In the genomic region with DNA sequence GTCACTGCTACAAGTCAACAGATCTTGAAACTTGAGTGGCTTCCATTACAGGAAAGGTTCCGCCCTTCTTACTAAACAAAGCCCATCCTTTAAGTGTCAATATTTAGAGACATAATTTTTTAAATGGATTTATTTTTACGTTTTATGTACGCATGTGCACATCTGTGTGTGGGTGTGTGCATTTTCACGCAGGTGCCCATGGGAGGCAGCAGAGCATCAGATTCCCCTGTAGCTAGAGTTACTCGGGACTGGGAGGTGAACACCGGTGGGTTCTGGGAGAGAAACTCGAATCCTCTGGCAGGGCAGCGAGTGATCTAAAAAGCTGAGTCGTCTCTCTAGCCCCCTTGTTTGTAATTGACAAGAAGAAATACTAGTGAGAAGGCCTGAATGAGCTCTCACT, we compare ENCODE assay signal across 28 mouse cellular contexts. TPM values are rescaled to one million over a fixed set of nuclear protein-coding genes. Genes with fewer than 3 reads are reported as not detected.
DNase-seq lines count a peak whose midpoint lies in the region; ATAC-seq and TF ChIP-seq lines count a peak whose summit lies in the region.
"Had no signal": no experiment of that assay in that cellular context is flagged by ENCODE, and none has a peak within 500 bp of the region (broad histone marks: within the 10 kb centered on the region; RNA-seq: fewer than 3 reads in every experiment).

No protein-coding gene starts in this region.

- no peaks in the 10 kb centered on the region for H3K27me3 ChIP-seq in intestine, postnatal 0 days (replicated peaks; ENCODE audit: control insufficient read depth, insufficient read depth, low read length)
- no peaks in the 10 kb centered on the region for H3K27me3 ChIP-seq in intestine, embryonic 16.5 days (replicated peaks; ENCODE audit: control insufficient read depth, insufficient read depth, low read length)
- no peaks in the 10 kb centered on the region for H3K27me3 ChIP-seq in neural tube, embryonic 15.5 days (replicated peaks)
- H3K27me3 ChIP-seq: embryonic facial prominence, embryonic 12.5 days; heart, embryonic 12.5 days; hindbrain, embryonic 15.5 days; limb, embryonic 15.5 days; midbrain, embryonic 15.5 days; neural tube, embryonic 12.5 days had no signal

- no peak overlapping the region for H3K27ac ChIP-seq in intestine, postnatal 0 days (ENCODE audit: low read depth, low read length)
- no peak overlapping the region for H3K27ac ChIP-seq in intestine, embryonic 16.5 days (ENCODE audit: low read length)
- no peak overlapping the region for H3K27ac ChIP-seq in neural tube, embryonic 15.5 days (replicated peaks)
- H3K27ac ChIP-seq in bone marrow, adult 2 months (ENCODE audit: control insufficient read depth, insufficient read depth, low read depth, low read length, poor library complexity), result no peak overlapping the region
- H3K27ac ChIP-seq: embryonic facial prominence, embryonic 12.5 days; hindbrain, embryonic 15.5 days; layer of hippocampus, adult 2 months; limb, embryonic 10.5 days; limb, embryonic 15.5 days; midbrain, embryonic 10.5 days; midbrain, embryonic 15.5 days; neural tube, embryonic 12.5 days had no signal

- H3K4me1 ChIP-seq in intestine, postnatal 0 days (replicated peaks; ENCODE audit: control insufficient read depth, insufficient read depth, low read length), result no peaks in the 10 kb centered on the region
- H3K4me1 ChIP-seq in intestine, embryonic 16.5 days (ENCODE audit: control insufficient read depth, insufficient read depth, low read length), result peaks cover 2% of the 10 kb centered on the region; the same call in 1 of the 2 replicates
- peaks cover 4% of the 10 kb centered on the region for H3K4me1 ChIP-seq in neural tube, embryonic 15.5 days
- no peaks in the 10 kb centered on the region; the same call in 1 of the 2 replicates for H3K4me1 ChIP-seq in bone marrow, adult 2 months (ENCODE audit: control insufficient read depth, insufficient read depth, low read length)

- H3K4me2 ChIP-seq in intestine, postnatal 0 days (replicated peaks; ENCODE audit: low read depth), result no peak overlapping the region
- H3K4me2 ChIP-seq in intestine, embryonic 16.5 days (ENCODE audit: low read depth, low read length), result no peak overlapping the region
- no peak overlapping the region for H3K4me2 ChIP-seq in neural tube, embryonic 15.5 days
- H3K4me2 ChIP-seq: embryonic facial prominence, embryonic 12.5 days; heart, embryonic 12.5 days; hindbrain, embryonic 15.5 days; limb, embryonic 15.5 days; lung, embryonic 14.5 days; midbrain, embryonic 15.5 days; neural tube, embryonic 12.5 days had no signal

- peak; percentile 11 for DNase-seq in neural tube, embryonic 10.5 days (ENCODE audit: extremely low spot score, low spot score)
- no peak for DNase-seq in lung, postnatal 14 days
- no peak for DNase-seq in left cerebral cortex, adult 11 months (ENCODE audit: low spot score)
- DNase-seq: adrenal gland, adult 8-10 months; cerebellum, adult 8-10 months; cerebellum, postnatal 25 days; gastrocnemius, postnatal 25 days; heart, adult 18-20 months; kidney, adult 9 months; kidney, postnatal 25 days; lung, embryonic 14.5 days; right cerebral cortex, postnatal 4 days; thymus, postnatal 4 days had no signal

- no peak overlapping the region for H3K9ac ChIP-seq in intestine, postnatal 0 days (ENCODE audit: low read depth, low read length)
- no peak overlapping the region for H3K9ac ChIP-seq in intestine, embryonic 16.5 days (ENCODE audit: low read depth, low read length)
- H3K9ac ChIP-seq in neural tube, embryonic 15.5 days (replicated peaks), result no peak overlapping the region
- H3K9ac ChIP-seq: embryonic facial prominence, embryonic 12.5 days; heart, embryonic 12.5 days; hindbrain, embryonic 15.5 days; limb, embryonic 15.5 days; lung, embryonic 14.5 days; midbrain, embryonic 15.5 days; neural tube, embryonic 12.5 days had no signal

- WGBS in intestine, postnatal 0 days, result 63% methylated on average over 9 of the region's 9 CpGs
- 61% methylated on average over 9 of the region's 9 CpGs for WGBS in intestine, embryonic 16.5 days
- WGBS in neural tube, embryonic 15.5 days, result 67% methylated on average over 9 of the region's 9 CpGs
- 70% methylated on average over 9 of the region's 9 CpGs for WGBS in bone marrow, adult 2 months

- ATAC-seq in intestine, postnatal 0 days, result no peak
- ATAC-seq in intestine, embryonic 16.5 days, result no peak
- ATAC-seq in neural tube, embryonic 15.5 days (ENCODE audit: low FRiP score), result no peak
- ATAC-seq: activated CD4-positive, CD25-positive, alpha-beta regulatory T cell, adult 4 months; forebrain, embryonic 14.5 days; midbrain, embryonic 15.5 days had no signal

- no peaks in the 10 kb centered on the region for H3K9me3 ChIP-seq in intestine, postnatal 0 days (ENCODE audit: control insufficient read depth)
- no peaks in the 10 kb centered on the region for H3K9me3 ChIP-seq in intestine, embryonic 16.5 days (ENCODE audit: control insufficient read depth, low read length)
- H3K9me3 ChIP-seq in neural tube, embryonic 15.5 days (replicated peaks), result no peaks in the 10 kb centered on the region
- H3K9me3 ChIP-seq: embryonic facial prominence, embryonic 12.5 days; heart, embryonic 12.5 days; hindbrain, embryonic 15.5 days; limb, embryonic 10.5 days; limb, embryonic 15.5 days; midbrain, embryonic 10.5 days; midbrain, embryonic 15.5 days; neural tube, embryonic 12.5 days had no signal

- TF ChIP-seq CTCF in intestine, postnatal 0 days (IDR thresholded peaks at IDR 0.05; ENCODE audit: low read depth), result peak; percentile 32; the same call in 1 of the 2 replicates
- TF ChIP-seq CTCF in bone marrow, adult 2 months (IDR thresholded peaks at IDR 0.05; ENCODE audit: control insufficient read depth, insufficient read depth, low read length), result peak; percentile 18; the same call in 1 of the 2 replicates

- no peak for TF ChIP-seq POLR2A in bone marrow, adult 2 months (IDR thresholded peaks at IDR 0.05; ENCODE audit: borderline replicate concordance, control insufficient read depth, low read depth, low read length)

- H3K4me3 ChIP-seq in intestine, postnatal 0 days (ENCODE audit: low read depth, low read length), result no peak overlapping the region
- H3K4me3 ChIP-seq in intestine, embryonic 16.5 days (ENCODE audit: low read length), result no peak overlapping the region
- no peak overlapping the region for H3K4me3 ChIP-seq in neural tube, embryonic 15.5 days (replicated peaks)
- H3K4me3 ChIP-seq in bone marrow, adult 2 months (replicated peaks; ENCODE audit: control insufficient read depth, low read depth, low read length), result no peak overlapping the region
- H3K4me3 ChIP-seq: embryonic facial prominence, embryonic 12.5 days; heart, embryonic 12.5 days; hindbrain, embryonic 15.5 days; layer of hippocampus, adult 2 months; limb, embryonic 10.5 days; limb, embryonic 15.5 days; midbrain, embryonic 10.5 days; midbrain, embryonic 15.5 days; neural tube, embryonic 12.5 days had no signal

- no peaks in the 10 kb centered on the region for H3K36me3 ChIP-seq in intestine, postnatal 0 days (ENCODE audit: control insufficient read depth, insufficient read depth)
- no peaks in the 10 kb centered on the region for H3K36me3 ChIP-seq in intestine, embryonic 16.5 days (ENCODE audit: control insufficient read depth, insufficient read depth, low read length)
- no peaks in the 10 kb centered on the region for H3K36me3 ChIP-seq in neural tube, embryonic 15.5 days
- H3K36me3 ChIP-seq: embryonic facial prominence, embryonic 12.5 days; heart, embryonic 12.5 days; hindbrain, embryonic 15.5 days; limb, embryonic 10.5 days; limb, embryonic 15.5 days; midbrain, embryonic 10.5 days; midbrain, embryonic 15.5 days; neural tube, embryonic 12.5 days had no signal

RNA-seq across cellular contexts. Expression of gene Aqp9, which starts 5.1 kb away (rescaled TPM):
- polyA plus RNA-seq in intestine, postnatal 0 days (2015; fragmentation: Nextera tagmentation; extraction: Ambion mirVana), result 0.18 and 0.21 TPM in 2 replicates
- 1.1 TPM in 2 replicates for polyA plus RNA-seq in intestine, embryonic 16.5 days (2015; fragmentation: Nextera tagmentation; extraction: Ambion mirVana)
- 0.97 and 1.1 TPM in 2 replicates for polyA plus RNA-seq in neural tube, embryonic 15.5 days (2015; fragmentation: Nextera tagmentation; extraction: Ambion mirVana)
- polyA plus RNA-seq in bone marrow, adult 2 months (2011; ENCODE audit: insufficient read depth, insufficient read length, low replicate concordance, missing spikeins), result 14.1 and 17.7 TPM in 2 replicates
- polyA plus RNA-seq: embryonic facial prominence, embryonic 12.5 days had no signal

RNA-seq across cellular contexts. Expression of gene Aldh1a2, which starts 42.1 kb away (rescaled TPM):
- 38.4 and 39.2 TPM in 2 replicates for polyA plus RNA-seq in intestine, postnatal 0 days (2015; fragmentation: Nextera tagmentation; extraction: Ambion mirVana)
- polyA plus RNA-seq in intestine, embryonic 16.5 days (2015; fragmentation: Nextera tagmentation; extraction: Ambion mirVana), result 61.4 and 68.9 TPM in 2 replicates
- polyA plus RNA-seq in neural tube, embryonic 15.5 days (2015; fragmentation: Nextera tagmentation; extraction: Ambion mirVana), result 49.5 and 61.3 TPM in 2 replicates
- polyA plus RNA-seq in bone marrow, adult 2 months (2011; ENCODE audit: insufficient read depth, insufficient read length, low replicate concordance, missing spikeins), result 1.5 and 1.9 TPM in 2 replicates
- polyA plus RNA-seq: activated CD4-positive, CD25-positive, alpha-beta regulatory T cell, adult 4 months had no signal

Comparison
In these comparisons a context has a peak if more than half of its experiments do, and no peak if none do; other contexts are left out.
1. RNA of gene Aldh1a2, which starts 42.1 kb away (polyA plus RNA-seq): 61.4 to 68.9 TPM in intestine, embryonic 16.5 days, 49.5 to 61.3 TPM in neural tube, embryonic 15.5 days and 38.4 to 39.2 TPM in intestine, postnatal 0 days; 1.5 to 1.9 TPM in bone marrow, adult 2 months; every median in the first group is over 10 times any median in the second.